Mouse (Mus musculus) bone marrow macrophage, adult 2 months (primary cell): ENCODE results near the gene Hist1h1b.
"Not testable (repeated sequence)": the region's sequence is repeated elsewhere in the genome, so short reads cannot be mapped to it uniquely, and the experiment has no call there.

Experiments used
- CTCF ChIP-seq: IDR thresholded peaks from 2 replicates; pipeline ENCODE4 v1.5.1; 2012; ENCODE audit warnings: low read depth, mild to moderate bottlenecking, low read length, moderate library complexity
- POLR2A ChIP-seq: IDR thresholded peaks from 2 replicates; pipeline ENCODE4 v1.6.1; 2012; ENCODE audit warnings: mild to moderate bottlenecking, low read depth, low read length, borderline replicate concordance

GRCm38 (mm10) chr13:21797163-21797562 lies 16.7 kb upstream of the Hist1h1b start:
- not testable (repeated sequence) for TF ChIP-seq POLR2A, CTCF
